Mouse (Mus musculus) MEL (cell line): ENCODE data around the gene Tmem132d. TPM values are rescaled to one million over a fixed set of nuclear protein-coding genes. Genes with fewer than 3 reads are reported as not detected.

Experiments used
- DNase-seq: peaks from one replicate; pipeline ENCODE4 v3.0.0; 2011; ENCODE audit warnings: low read depth, low spot score
- H3K27ac ChIP-seq: 2 replicates; pipeline ENCODE4 v1.5.1; 2012; ENCODE audit warnings: low read depth, mild to moderate bottlenecking, control low read depth, low read length, moderate library complexity; ENCODE audit not compliant: control insufficient read depth
- H3K27me3 ChIP-seq, 2 experiments: fragments of 150-350 bp in 1 of 2; sonication (generic) in 1 of 2; 2 replicates each; pipeline ENCODE4 v1.6.1; 2012; ENCODE audit warnings: low read length in 2 of 2, mild to moderate bottlenecking in 2 of 2, improper control_type of control experiment in 1 of 2, moderate library complexity in 1 of 2; ENCODE audit not compliant: insufficient read depth in 2 of 2, control insufficient read depth in 1 of 2
- H3K36me3 ChIP-seq, 2 experiments: 2 replicates each; pipeline ENCODE4 v1.6.1; 2012 to 2014; ENCODE audit warnings: low read length in 2 of 2, improper control_type of control experiment in 1 of 2, inconsistent platforms in 1 of 2, mild to moderate bottlenecking in 1 of 2; ENCODE audit not compliant: insufficient read depth in 2 of 2, control insufficient read depth in 1 of 2
- H3K4me1 ChIP-seq, 2 experiments: fragments of 150-350 bp in 1 of 2; sonication (generic) in 1 of 2; 2 replicates each; pipeline ENCODE4 v1.6.1; 2012; ENCODE audit warnings: low read length in 2 of 2, improper control_type of control experiment in 1 of 2, mild to moderate bottlenecking in 1 of 2; ENCODE audit not compliant: insufficient read depth in 2 of 2, control insufficient read depth in 1 of 2
- H3K4me3 ChIP-seq, 2 experiments: fragments of 150-350 bp in 1 of 2; sonication (generic) in 1 of 2; 2 replicates each; pipeline ENCODE4 v1.5.1; 2012; ENCODE audit warnings: low read depth in 2 of 2, low read length in 2 of 2, mild to moderate bottlenecking in 2 of 2, moderate library complexity in 2 of 2, control low read depth in 1 of 2, improper control_type of control experiment in 1 of 2; ENCODE audit not compliant: control insufficient read depth in 1 of 2, insufficient read depth in 1 of 2
- H3K79me2 ChIP-seq: 2 replicates; pipeline ENCODE4 v1.6.1; 2012; ENCODE audit warnings: mild to moderate bottlenecking, low read length, moderate library complexity; ENCODE audit not compliant: control insufficient read depth, poor library complexity, insufficient read depth
- H3K9ac ChIP-seq: 2 replicates; pipeline ENCODE4 v1.6.1; 2012; ENCODE audit warnings: low read depth, mild to moderate bottlenecking, control low read depth, low read length, moderate library complexity; ENCODE audit not compliant: control insufficient read depth, poor library complexity, severe bottlenecking
- H3K9me3 ChIP-seq: fragments of 150-350 bp; sonication (generic); replicated peaks from 2 replicates; pipeline ENCODE4 v1.6.1; 2012; ENCODE audit warnings: mild to moderate bottlenecking, low read length, improper control_type of control experiment, moderate library complexity; ENCODE audit not compliant: insufficient read depth
- CHD1 ChIP-seq: IDR thresholded peaks from 2 replicates; pipeline ENCODE4 v1.6.1; 2012; ENCODE audit warnings: low read depth, mild to moderate bottlenecking, inconsistent platforms, low read length, improper control_type of control experiment
- CHD2 ChIP-seq: IDR thresholded peaks from 2 replicates; pipeline ENCODE4 v1.6.1; 2011; ENCODE audit warnings: low read length, improper control_type of control experiment
- EP300 ChIP-seq, 2 experiments: IDR thresholded peaks; 2 replicates each; pipeline ENCODE4 v1.6.1; 2011; ENCODE audit warnings: improper control_type of control experiment in 2 of 2, low read length in 2 of 2, low read depth in 1 of 2, mild to moderate bottlenecking in 1 of 2
- GABPA ChIP-seq: IDR thresholded peaks from 2 replicates; pipeline ENCODE4 v1.6.1; 2012; ENCODE audit warnings: low read depth, mild to moderate bottlenecking, inconsistent platforms, low read length, improper control_type of control experiment, moderate library complexity
- GATA1 ChIP-seq: IDR thresholded peaks from 2 replicates; pipeline ENCODE4 v1.6.1; 2011; ENCODE audit warnings: low read depth, low read length, improper control_type of control experiment
- HCFC1 ChIP-seq: IDR thresholded peaks from 2 replicates; pipeline ENCODE4 v1.6.1; 2012; ENCODE audit warnings: low read depth, mild to moderate bottlenecking, inconsistent platforms, low read length, improper control_type of control experiment, moderate library complexity
- JUND ChIP-seq: IDR thresholded peaks from 2 replicates; pipeline ENCODE4 v1.6.1; 2011; ENCODE audit warnings: low read depth, mild to moderate bottlenecking, improper control_type of control experiment, low read length
- KAT2A ChIP-seq: conservative IDR thresholded peaks from 2 replicates; pipeline ENCODE4 v1.6.1; 2012; ENCODE audit warnings: low read depth, low read length, improper control_type of control experiment, inconsistent platforms
- MAX ChIP-seq: IDR thresholded peaks from 2 replicates; pipeline ENCODE4 v1.6.1; 2011; ENCODE audit warnings: low read length, improper control_type of control experiment
- MAZ ChIP-seq: IDR thresholded peaks from 2 replicates; pipeline ENCODE4 v1.6.1; 2012; ENCODE audit warnings: low read depth, mild to moderate bottlenecking, inconsistent platforms, low read length, improper control_type of control experiment
- MEF2A ChIP-seq: IDR thresholded peaks from 2 replicates; pipeline ENCODE4 v1.6.1; 2014; ENCODE audit warnings: low read depth, mild to moderate bottlenecking, inconsistent platforms, low read length, improper control_type of control experiment; ENCODE audit not compliant: poor library complexity, insufficient replicate concordance, severe bottlenecking; ENCODE audit errors: extremely low read depth
- MXI1 ChIP-seq: IDR thresholded peaks from 2 replicates; pipeline ENCODE4 v1.6.1; 2011; ENCODE audit warnings: mild to moderate bottlenecking, low read depth, low read length, improper control_type of control experiment
- MYB ChIP-seq: IDR thresholded peaks from 2 replicates; pipeline ENCODE4 v1.6.1; 2011; ENCODE audit warnings: mild to moderate bottlenecking, low read depth, low read length, improper control_type of control experiment
- MYC ChIP-seq: IDR thresholded peaks from 2 replicates; pipeline ENCODE4 v1.6.1; 2011; ENCODE audit warnings: low read depth, mild to moderate bottlenecking, low read length, improper control_type of control experiment, moderate library complexity
- NRF1 ChIP-seq: IDR thresholded peaks from 2 replicates; pipeline ENCODE4 v1.6.1; 2014; ENCODE audit warnings: low read depth, mild to moderate bottlenecking, inconsistent platforms, low read length, improper control_type of control experiment, moderate library complexity; ENCODE audit not compliant: poor library complexity, insufficient read depth, severe bottlenecking
- SMC3 ChIP-seq: IDR thresholded peaks from 2 replicates; pipeline ENCODE4 v1.6.1; 2011; ENCODE audit warnings: low read depth, low read length, improper control_type of control experiment
- TBP ChIP-seq: IDR thresholded peaks from 2 replicates; pipeline ENCODE4 v1.8.0; 2011; ENCODE audit warnings: low read depth, low read length, improper control_type of control experiment
- UBTF ChIP-seq: IDR thresholded peaks from 2 replicates; pipeline ENCODE4 v1.6.1; 2012; ENCODE audit warnings: low read depth, mild to moderate bottlenecking, inconsistent platforms, low read length, improper control_type of control experiment, moderate library complexity, borderline replicate concordance; ENCODE audit not compliant: insufficient read depth
- ZNF384 ChIP-seq: IDR thresholded peaks from 2 replicates; pipeline ENCODE4 v1.6.1; 2012; ENCODE audit warnings: low read depth, mild to moderate bottlenecking, inconsistent platforms, low read length, improper control_type of control experiment
- polyA plus RNA-seq, 2 experiments: library from polyadenylated mRNA; stranded (reverse) in 1 of 2; unstranded in 1 of 2; fragments of >175 nt in 1 of 2; fragments of >200 nt in 1 of 2; gene quantifications; 2 replicates each; pipeline versions ENCODE4 v1.2.1 to v1.2.4; 2012; ENCODE audit warnings: low replicate concordance in 2 of 2, low read depth in 1 of 2; ENCODE audit not compliant: insufficient read length in 2 of 2, insufficient read depth in 1 of 2, missing spikeins in 1 of 2
- total RNA-seq: library from RNA; depleted of rRNA; stranded (reverse); fragments of 300-350 nt; gene quantifications from 2 replicates; pipeline ENCODE4 v1.2.3, GENCODE M21; 2012

Gene Tmem132d
- total and polyA plus RNA-seq, 3 experiments = not detected

DNA sequence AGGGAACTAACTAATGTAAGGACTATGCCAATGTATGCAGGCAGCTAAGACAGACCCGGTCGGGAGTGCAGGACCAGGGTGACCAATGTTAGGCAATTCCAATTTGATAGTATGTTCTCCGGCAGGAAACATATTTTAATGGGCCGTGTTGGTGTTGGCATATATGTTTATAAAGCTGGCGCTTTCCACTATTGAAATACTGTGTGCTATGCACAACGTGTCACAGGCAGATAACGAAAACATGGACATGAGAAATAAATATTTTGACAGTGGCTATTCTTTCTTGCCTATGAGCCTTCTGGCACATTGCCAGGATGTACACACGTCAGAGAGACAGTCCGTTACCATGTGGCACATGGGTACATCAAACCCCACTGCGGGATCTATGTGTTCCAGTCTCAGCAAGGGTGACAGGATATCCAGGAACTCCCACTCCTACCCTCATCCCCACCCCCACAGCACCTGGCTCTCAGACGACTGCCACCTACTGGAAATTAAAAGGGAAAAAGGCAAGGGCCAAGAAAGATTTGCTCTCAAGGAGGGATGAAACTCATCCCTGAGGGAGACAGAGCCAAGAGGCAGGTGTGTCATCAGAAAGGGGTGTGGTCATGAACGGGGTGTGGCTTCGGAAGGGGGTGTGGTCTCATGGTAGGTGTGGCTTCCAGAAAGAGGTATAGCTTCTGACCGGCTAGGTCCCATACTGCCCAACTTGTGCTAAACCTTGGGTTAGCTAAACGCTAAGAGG, 285.8 kb downstream of the Tmem132d start:
- no peak overlapping the region for H3K4me3 ChIP-seq
- no peaks in the 10 kb centered on the region for H3K4me1 ChIP-seq
- DNase-seq = no peak
- no peaks in the 10 kb centered on the region for H3K9me3 ChIP-seq
- no peak overlapping the region for H3K27ac ChIP-seq
- no peaks in the 10 kb centered on the region for H3K36me3 ChIP-seq
- no peaks in the 10 kb centered on the region for H3K27me3 ChIP-seq
- TF ChIP-seq GABPA (no peak), CHD1 (no peak), MAX (no peak), MEF2A (no peak), HCFC1 (no peak), ZNF384 (no peak), KAT2A (no peak), TBP (no peak), JUND (no peak), MYB (no peak), MYC (no peak)
- H3K79me2 ChIP-seq = no peaks in the 10 kb centered on the region
- no peak overlapping the region for H3K9ac ChIP-seq

DNA sequence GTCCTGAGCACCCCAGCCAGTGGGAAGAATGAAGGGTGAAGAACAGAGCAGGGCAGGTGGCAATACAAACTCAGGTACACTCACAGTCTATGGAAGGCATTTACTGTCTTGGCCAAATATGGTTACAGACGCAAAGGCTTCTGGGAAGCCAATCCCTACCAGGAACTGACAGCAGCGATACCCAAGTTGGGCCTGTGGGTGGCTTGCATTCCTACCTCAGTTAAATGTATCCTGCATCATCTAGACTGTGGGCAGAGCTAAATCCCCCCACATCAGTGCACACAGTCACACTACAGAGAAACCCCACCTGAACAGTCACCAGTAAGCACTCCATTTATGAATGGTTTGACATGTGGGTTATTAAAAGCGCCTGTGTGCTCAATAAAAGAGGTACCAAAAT, 288.1 kb downstream of the Tmem132d start:
- no peaks in the 10 kb centered on the region for H3K36me3 ChIP-seq
- H3K27ac ChIP-seq = no peak overlapping the region
- no peaks in the 10 kb centered on the region for H3K79me2 ChIP-seq
- H3K9me3 ChIP-seq = no peaks in the 10 kb centered on the region
- DNase-seq = no peak
- no peak for TF ChIP-seq ZNF384
- TF ChIP-seq EP300 (IDR thresholded peaks at IDR 0.05; ENCODE audit: low read depth in 1 of 2, low read length in 2 of 2) = no peak
- no peak for TF ChIP-seq MXI1
- TF ChIP-seq MAZ = no peak
- TF ChIP-seq KAT2A = no peak
- no peak for TF ChIP-seq NRF1
- TF ChIP-seq GATA1 = no peak
- TF ChIP-seq UBTF = no peak
- no peak for TF ChIP-seq CHD2
- TF ChIP-seq SMC3 = no peak
- H3K9ac ChIP-seq = no peak overlapping the region
- H3K4me3 ChIP-seq = no peak overlapping the region
- no peaks in the 10 kb centered on the region for H3K4me1 ChIP-seq
- H3K27me3 ChIP-seq = no peaks in the 10 kb centered on the region
